Comparison of ENCODE assay signal across 8 mouse cellular contexts in genomic region chr2:31846692-31847660, GRCm38 (mm10). TPM values are rescaled to one million over a fixed set of nuclear protein-coding genes. Genes with fewer than 3 reads are reported as not detected.
DNase-seq lines count a peak whose midpoint lies in the region; ATAC-seq and TF ChIP-seq lines count a peak whose summit lies in the region.
"Had no signal": no experiment of that assay in that cellular context is flagged by ENCODE, and none has a peak within 500 bp of the region (broad histone marks: within the 10 kb centered on the region; RNA-seq: fewer than 3 reads in every experiment).

No protein-coding gene starts in this region.

- H3K4me3 ChIP-seq in forebrain, postnatal 0 days (ENCODE audit: low read depth, low read length): peak overlapping the region; percentile 58
- peak overlapping the region; percentile 48; the same call in 1 of the 2 replicates for H3K4me3 ChIP-seq in liver, embryonic 16.5 days (ENCODE audit: low read depth, low read length)

- H3K27ac ChIP-seq in forebrain, postnatal 0 days (ENCODE audit: low read depth, low read length): no peak overlapping the region
- no peak overlapping the region for H3K27ac ChIP-seq in liver, embryonic 16.5 days (ENCODE audit: low read length)

- H3K27me3 ChIP-seq in forebrain, postnatal 0 days (ENCODE audit: insufficient read depth, low read length): peaks cover 20% of the 10 kb centered on the region
- H3K27me3 ChIP-seq in liver, embryonic 16.5 days (ENCODE audit: control insufficient read depth, insufficient read depth, low read depth, low read length): peaks cover 44% of the 10 kb centered on the region

- peak overlapping the region; percentile 89 for H3K4me2 ChIP-seq in forebrain, postnatal 0 days (ENCODE audit: low read depth)
- H3K4me2 ChIP-seq in liver, embryonic 16.5 days (ENCODE audit: low read depth, low read length): peak overlapping the region; percentile 64

- DNase-seq in retina, postnatal 1 day: peak; percentile 46
- DNase-seq in retina, embryonic 14.5 days (ENCODE audit: low spot score): no peak
- no peak for DNase-seq in forebrain, postnatal 0 days
- DNase-seq in thymus, postnatal 25 days: peak; percentile 57

- no peak for ATAC-seq in forebrain, postnatal 0 days
- ATAC-seq in liver, embryonic 16.5 days (ENCODE audit: low read depth): no peak
- ATAC-seq in megakaryocyte, adult 5-6 weeks (ENCODE audit: poor library complexity, severe bottlenecking): no peak
- ATAC-seq in frontal cortex, adult (ENCODE audit: low TSS enrichment): no peak

- 0 out of 2 replicates have a peak, but pooled peaks cover 7% of the 10 kb centered on the region for H3K4me1 ChIP-seq in forebrain, postnatal 0 days (ENCODE audit: insufficient read depth)
- H3K4me1 ChIP-seq in liver, embryonic 16.5 days (ENCODE audit: control insufficient read depth, low read depth, low read length): peaks cover 15% of the 10 kb centered on the region

- peak overlapping the region; percentile 48; the same call in 1 of the 2 replicates for H3K9ac ChIP-seq in forebrain, postnatal 0 days
- H3K9ac ChIP-seq in liver, embryonic 16.5 days (ENCODE audit: low read depth, low read length): no peak overlapping the region; the same call in 1 of the 2 replicates

- TF ChIP-seq CTCF in forebrain, postnatal 0 days (IDR thresholded peaks at IDR 0.05; ENCODE audit: low read depth): no peak

- WGBS in forebrain, postnatal 0 days: 5% methylated on average over 35 of the region's 35 CpGs
- 5% methylated on average over 35 of the region's 35 CpGs for WGBS in liver, embryonic 16.5 days (ENCODE audit: insufficient replicate concordance)

- H3K36me3 ChIP-seq in forebrain, postnatal 0 days (ENCODE audit: insufficient read depth): no peaks in the 10 kb centered on the region
- no peaks in the 10 kb centered on the region for H3K36me3 ChIP-seq in liver, embryonic 16.5 days (ENCODE audit: control insufficient read depth, insufficient read depth)

- H3K9me3 ChIP-seq in forebrain, postnatal 0 days (ENCODE audit: low read length): no peaks in the 10 kb centered on the region
- no peaks in the 10 kb centered on the region for H3K9me3 ChIP-seq in liver, embryonic 16.5 days (replicated peaks; ENCODE audit: control insufficient read depth, low read length)

RNA-seq across cellular contexts. Expression of gene Fibcd1, which starts 1.2 kb away (rescaled TPM):
- total RNA-seq in forebrain, postnatal 0 days (2014; rRNA removed): 8.9 and 12.7 TPM in 2 replicates
- 5.7 and 8.5 TPM in 2 replicates for polyA plus RNA-seq in forebrain, postnatal 0 days (2015; fragmentation: Nextera tagmentation; extraction: Ambion mirVana)
- 0.04 TPM in 2 replicates for polyA plus RNA-seq in liver, embryonic 16.5 days (2015; fragmentation: Nextera tagmentation; extraction: Ambion mirVana)
- not detected in 2 replicates for total RNA-seq in megakaryocyte, adult 5-6 weeks (2015)
- total RNA-seq in megakaryocyte, adult 5-6 weeks (2017): 0.04 TPM in 1 of 2 replicates, not detected in the other

RNA-seq across cellular contexts. Expression of gene Qrfp, which starts 36.6 kb away (rescaled TPM):
- 0.08 and 0.19 TPM in 2 replicates for total RNA-seq in forebrain, postnatal 0 days (2014; rRNA removed)
- polyA plus RNA-seq in forebrain, postnatal 0 days (2015; fragmentation: Nextera tagmentation; extraction: Ambion mirVana): 0.06 TPM in 1 of 2 replicates, not detected in the other
- 0.05 and 0.07 TPM in 2 replicates for polyA plus RNA-seq in liver, embryonic 16.5 days (2015; fragmentation: Nextera tagmentation; extraction: Ambion mirVana)
- 0.57 and 0.65 TPM in 2 replicates for total RNA-seq in megakaryocyte, adult 5-6 weeks (2015)
- total RNA-seq in megakaryocyte, adult 5-6 weeks (2017): 0.04 and 0.29 TPM in 2 replicates
- total RNA-seq: left cerebral cortex, postnatal 36 days had no signal

RNA-seq across cellular contexts. Expression of gene Lamc3, which starts 40.1 kb away (rescaled TPM):
- 6.2 and 11.0 TPM in 2 replicates for total RNA-seq in forebrain, postnatal 0 days (2014; rRNA removed)
- polyA plus RNA-seq in forebrain, postnatal 0 days (2015; fragmentation: Nextera tagmentation; extraction: Ambion mirVana): 1.9 and 2.5 TPM in 2 replicates
- 0.04 and 0.15 TPM in 2 replicates for polyA plus RNA-seq in liver, embryonic 16.5 days (2015; fragmentation: Nextera tagmentation; extraction: Ambion mirVana)
- total RNA-seq in megakaryocyte, adult 5-6 weeks (2015): not detected in 2 replicates
- not detected in 2 replicates for total RNA-seq in megakaryocyte, adult 5-6 weeks (2017)

Comparison
In these comparisons a context has a peak if more than half of its experiments do, and no peak if none do; other contexts are left out.
1. DNase-seq: peak in retina, postnatal 1 day (single experiment) and thymus, postnatal 25 days (single experiment); none in retina, embryonic 14.5 days (single experiment) and forebrain, postnatal 0 days (single experiment).